Mouse (Mus musculus) granulocyte monocyte progenitor cell, adult 5-6 weeks (primary cell): ENCODE data around the gene Zfp706. TPM values are rescaled to one million over a fixed set of nuclear protein-coding genes. Genes with fewer than 3 reads are reported as not detected.

Source experiments
- ATAC-seq: replicated peaks from 2 replicates; pipeline ENCODE4 v1.8.0; 2016; ENCODE audit warnings: mild to moderate bottlenecking, moderate TSS enrichment, inconsistent platforms; ENCODE audit not compliant: poor library complexity, severe bottlenecking
- total RNA-seq, 2 experiments: library from RNA; stranded (forward) in 1 of 2; stranded (reverse) in 1 of 2; fragments of 200-712, 200-1000 nt in 1 of 2; fragments of >200 nt in 1 of 2; fragmentation: Nextera tagmentation in 1 of 2; gene quantifications; 2 replicates each; pipeline ENCODE4 v1.2.3; 2014 to 2017

The Zfp706 gene
- total RNA-seq, 2 experiments from 2014 or later, result 112 to 276 TPM

DNA sequence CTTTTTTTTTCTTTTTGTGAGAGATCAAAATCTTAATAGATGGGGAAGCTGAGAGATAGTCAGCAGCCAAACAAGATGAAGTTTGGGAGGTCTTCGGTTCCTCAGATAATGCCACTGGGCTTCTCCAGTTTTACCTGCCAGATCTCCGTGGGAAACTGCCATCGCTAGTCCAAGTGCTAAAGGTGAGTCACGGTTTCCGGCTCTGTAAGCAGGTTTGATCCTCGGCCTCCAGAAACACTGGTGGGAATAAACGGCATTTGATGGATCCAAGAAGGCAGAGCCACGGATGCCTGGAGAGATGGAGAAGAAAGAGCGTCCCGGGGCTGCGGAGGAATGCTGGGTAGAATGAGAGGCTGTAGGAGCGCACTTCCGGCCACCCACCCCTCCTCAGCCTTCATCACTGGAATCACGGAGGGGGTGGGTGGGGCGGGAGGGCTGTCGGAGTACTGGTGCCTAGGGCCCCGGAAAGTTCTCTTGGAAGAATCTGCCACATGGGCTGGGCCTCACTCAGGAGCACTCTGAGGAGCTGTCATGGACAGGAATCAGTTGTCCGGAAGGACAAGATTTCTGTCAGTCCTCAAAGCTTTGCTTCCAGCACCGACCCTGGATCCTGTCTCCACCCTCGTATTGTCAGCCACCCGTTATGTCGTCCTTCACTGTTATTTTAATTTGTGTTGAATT is 58.6 kb downstream of the Zfp706 start:
- ATAC-seq, result no peak
